Mouse (Mus musculus) megakaryocyte, embryonic 14.5 days (primary cell): ENCODE results near the gene Trmt5.

Source experiments
- FLI1 ChIP-seq: IDR thresholded peaks from 2 replicates; pipeline ENCODE4 v1.6.1; 2012; ENCODE audit warnings: low read length, inconsistent platforms, mixed read lengths
- GATA1 ChIP-seq: IDR thresholded peaks from 3 replicates; pipeline ENCODE4 v1.6.1; 2012; ENCODE audit warnings: mixed read lengths, low read length, inconsistent platforms, borderline replicate concordance

DNA sequence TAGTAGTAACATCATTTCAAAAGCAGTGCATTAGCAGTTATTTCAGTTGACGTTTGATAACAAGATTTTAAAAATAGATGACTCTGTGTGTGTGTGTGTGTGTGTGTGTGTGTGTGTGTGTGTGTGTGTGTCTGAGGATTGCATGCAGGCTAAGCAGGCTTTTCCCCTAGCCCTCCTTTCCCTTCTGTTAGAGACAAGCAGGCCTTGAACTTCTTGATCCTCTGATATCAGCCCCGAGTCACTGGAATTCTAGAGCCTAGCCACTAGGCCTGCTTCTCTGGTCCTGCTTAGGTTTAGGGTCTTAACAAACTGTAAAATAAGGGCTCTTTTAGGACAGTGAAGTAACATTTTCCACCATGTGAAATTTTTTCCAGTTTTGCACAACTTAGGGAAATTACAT, 38.7 kb upstream of the Trmt5 start:
- TF ChIP-seq GATA1: no peak
- no peak for TF ChIP-seq FLI1
